Mouse (Mus musculus): ENCODE measurements around the gene Sgsm2.

The Sgsm2 gene

GRCm38 (mm10) chr11:74897678-74898516 is 1.0 kb upstream of the Sgsm2 start, which contains the start of gene Tsr1:
Gene Tsr1, plus strand, starts transcription at chr11:74898071.
- H3K36me3 ChIP-seq (ENCODE audit: insufficient read depth, low read length), result peaks cover 45% of the 10 kb centered on the region
- TF ChIP-seq CTCF (conservative IDR thresholded peaks at IDR 0.05; ENCODE audit: low read length) (no peak), POU5F1 (IDR thresholded peaks at IDR 0.05; ENCODE audit: borderline replicate concordance, low read length) (no peak), NANOG (IDR thresholded peaks at IDR 0.05; ENCODE audit: borderline replicate concordance, low read length) (no peak)
- peak within 1 kb of the TSS; percentile 100 for H3K4me3 ChIP-seq (replicated peaks; ENCODE audit: low read length)
- H3K9me3 ChIP-seq (ENCODE audit: low read length), result no peaks in the 10 kb centered on the region
- H3K4me1 ChIP-seq (replicated peaks; ENCODE audit: low read depth, low read length), result peaks cover 46% of the 10 kb centered on the region
- peaks cover 4% of the 10 kb centered on the region; the same call in 1 of the 2 replicates for H3K27me3 ChIP-seq (ENCODE audit: insufficient read depth, low read length)

GRCm38 (mm10) chr11:74895980-74896900 is 620 bp downstream of the Sgsm2 start:
- Histone ChIP-seq H3K4me1 (replicated peaks; ENCODE audit: low read depth, low read length) (peaks cover 33% of the 10 kb centered on the region), H3K4me3 (replicated peaks; ENCODE audit: low read length) (peak overlapping the region; percentile 100), H3K36me3 (ENCODE audit: insufficient read depth, low read length) (peaks cover 28% of the 10 kb centered on the region), H3K27me3 (ENCODE audit: insufficient read depth, low read length) (peaks cover 4% of the 10 kb centered on the region; the same call in 1 of the 2 replicates), H3K9me3 (ENCODE audit: low read length) (no peaks in the 10 kb centered on the region)
- TF ChIP-seq POU5F1 (IDR thresholded peaks at IDR 0.05; ENCODE audit: borderline replicate concordance, low read length), result no peak
- TF ChIP-seq CTCF (conservative IDR thresholded peaks at IDR 0.05; ENCODE audit: low read length), result no peak
- TF ChIP-seq NANOG (IDR thresholded peaks at IDR 0.05; ENCODE audit: borderline replicate concordance, low read length), result no peak

- peaks cover 4% of the 10 kb centered on the region; the same call in 1 of the 2 replicates for H3K27me3 ChIP-seq (ENCODE audit: insufficient read depth, low read length)
- H3K4me1 ChIP-seq (replicated peaks; ENCODE audit: low read depth, low read length), result peaks cover 17% of the 10 kb centered on the region
- no peak overlapping the region for H3K4me3 ChIP-seq (replicated peaks; ENCODE audit: low read length)
- H3K9me3 ChIP-seq (ENCODE audit: low read length), result no peaks in the 10 kb centered on the region
- TF ChIP-seq POU5F1 (IDR thresholded peaks at IDR 0.05; ENCODE audit: borderline replicate concordance, low read length) (no peak), NANOG (IDR thresholded peaks at IDR 0.05; ENCODE audit: borderline replicate concordance, low read length) (no peak), CTCF (conservative IDR thresholded peaks at IDR 0.05; ENCODE audit: low read length) (no peak)
- peaks cover 12% of the 10 kb centered on the region for H3K36me3 ChIP-seq (ENCODE audit: insufficient read depth, low read length)
Measured at GRCm38 (mm10) chr11:74894619-74895018, 2.2 kb downstream of the Sgsm2 start.

GRCm38 (mm10) chr11:74883098-74883497 is 13.8 kb downstream of the Sgsm2 start:
- Histone ChIP-seq H3K36me3 (ENCODE audit: insufficient read depth, low read length) (peaks cover 8% of the 10 kb centered on the region), H3K4me3 (replicated peaks; ENCODE audit: low read length) (no peak overlapping the region), H3K4me1 (replicated peaks; ENCODE audit: low read depth, low read length) (peaks cover 27% of the 10 kb centered on the region), H3K27me3 (ENCODE audit: insufficient read depth, low read length) (peaks cover 8% of the 10 kb centered on the region; the same call in 1 of the 2 replicates), H3K9me3 (ENCODE audit: low read length) (no peaks in the 10 kb centered on the region)
- no peak for TF ChIP-seq POU5F1 (IDR thresholded peaks at IDR 0.05; ENCODE audit: borderline replicate concordance, low read length)
- TF ChIP-seq CTCF (conservative IDR thresholded peaks at IDR 0.05; ENCODE audit: low read length), result no peak
- no peak for TF ChIP-seq NANOG (IDR thresholded peaks at IDR 0.05; ENCODE audit: borderline replicate concordance, low read length)

GRCm38 (mm10) chr11:74881979-74882378 is 14.9 kb downstream of the Sgsm2 start:
- Histone ChIP-seq H3K4me1 (replicated peaks; ENCODE audit: low read depth, low read length) (peaks cover 37% of the 10 kb centered on the region), H3K4me3 (replicated peaks; ENCODE audit: low read length) (peak overlapping the region; percentile 41), H3K27me3 (ENCODE audit: insufficient read depth, low read length) (peaks cover 8% of the 10 kb centered on the region; the same call in 1 of the 2 replicates), H3K36me3 (ENCODE audit: insufficient read depth, low read length) (peaks cover 8% of the 10 kb centered on the region), H3K9me3 (ENCODE audit: low read length) (no peaks in the 10 kb centered on the region)
- TF ChIP-seq POU5F1 (IDR thresholded peaks at IDR 0.05; ENCODE audit: borderline replicate concordance, low read length), result no peak
- TF ChIP-seq NANOG (IDR thresholded peaks at IDR 0.05; ENCODE audit: borderline replicate concordance, low read length), result no peak
- no peak for TF ChIP-seq CTCF (conservative IDR thresholded peaks at IDR 0.05; ENCODE audit: low read length)

- Histone ChIP-seq H3K4me1 (replicated peaks; ENCODE audit: low read depth, low read length) (peaks cover 47% of the 10 kb centered on the region), H3K4me3 (replicated peaks; ENCODE audit: low read length) (peak overlapping the region; percentile 41; the same call in 1 of the 2 replicates), H3K36me3 (ENCODE audit: insufficient read depth, low read length) (peaks cover 8% of the 10 kb centered on the region), H3K9me3 (ENCODE audit: low read length) (no peaks in the 10 kb centered on the region), H3K27me3 (ENCODE audit: insufficient read depth, low read length) (peaks cover 8% of the 10 kb centered on the region; the same call in 1 of the 2 replicates)
- TF ChIP-seq CTCF (conservative IDR thresholded peaks at IDR 0.05; ENCODE audit: low read length) (no peak), NANOG (IDR thresholded peaks at IDR 0.05; ENCODE audit: borderline replicate concordance, low read length) (no peak), POU5F1 (IDR thresholded peaks at IDR 0.05; ENCODE audit: borderline replicate concordance, low read length) (no peak)
Measured at GRCm38 (mm10) chr11:74880999-74881398, 15.9 kb downstream of the Sgsm2 start.

GRCm38 (mm10) chr11:74876801-74877200 is 20.1 kb downstream of the Sgsm2 start:
- H3K9me3 ChIP-seq (ENCODE audit: low read length), result no peaks in the 10 kb centered on the region
- H3K36me3 ChIP-seq (ENCODE audit: insufficient read depth, low read length), result no peaks in the 10 kb centered on the region
- no peak overlapping the region for H3K4me3 ChIP-seq (replicated peaks; ENCODE audit: low read length)
- TF ChIP-seq POU5F1 (IDR thresholded peaks at IDR 0.05; ENCODE audit: borderline replicate concordance, low read length) (no peak), NANOG (IDR thresholded peaks at IDR 0.05; ENCODE audit: borderline replicate concordance, low read length) (no peak)
- peaks cover 48% of the 10 kb centered on the region for H3K4me1 ChIP-seq (replicated peaks; ENCODE audit: low read depth, low read length)
- H3K27me3 ChIP-seq (ENCODE audit: insufficient read depth, low read length), result no peaks in the 10 kb centered on the region

GRCm38 (mm10) chr11:74874630-74875029 is 22.2 kb downstream of the Sgsm2 start:
- no peak for TF ChIP-seq POU5F1 (IDR thresholded peaks at IDR 0.05; ENCODE audit: borderline replicate concordance, low read length)
- H3K9me3 ChIP-seq (ENCODE audit: low read length), result no peaks in the 10 kb centered on the region
- no peaks in the 10 kb centered on the region for H3K27me3 ChIP-seq (ENCODE audit: insufficient read depth, low read length)
- H3K36me3 ChIP-seq (ENCODE audit: insufficient read depth, low read length), result no peaks in the 10 kb centered on the region
- H3K4me1 ChIP-seq (replicated peaks; ENCODE audit: low read depth, low read length), result peaks cover 51% of the 10 kb centered on the region
- H3K4me3 ChIP-seq (replicated peaks; ENCODE audit: low read length), result no peak overlapping the region
